Mouse (Mus musculus) regulatory T cell (primary cell): ENCODE measurements around the gene Kif21a.

ENCODE experiments used
- in situ Hi-C: fragments of 300-600 bp; cut with MboI, MseI; formaldehyde crosslinking; loops from one replicate; pipeline ENCODE4 v1.15.1; 2025; ENCODE audit warnings: high pct_unique_total_duplicates

The Kif21a gene

GRCm38 (mm10) chr15:91018161-91018860, 31.4 kb downstream of the Kif21a start:
- in situ Hi-C loops, result no loop called here

- in situ Hi-C loops, result no loop called here
These were observed 32.2 kb downstream of the Kif21a start for GRCm38 (mm10) chr15:91017261-91018160.

- in situ Hi-C loops, result no loop called here
These were observed 33.4 kb downstream of the Kif21a start for GRCm38 (mm10) chr15:91016366-91016765.

- in situ Hi-C loops, result no loop called here
These were observed 36.8 kb downstream of the Kif21a start for GRCm38 (mm10) chr15:91012793-91013580.

GRCm38 (mm10) chr15:91010218-91010617, 39.5 kb downstream of the Kif21a start:
- in situ Hi-C loops, result no loop called here

GRCm38 (mm10) chr15:91007123-91007830, 42.5 kb downstream of the Kif21a start:
- in situ Hi-C loops, result no loop called here

- in situ Hi-C loops, result no loop called here
These were observed 45.0 kb downstream of the Kif21a start for GRCm38 (mm10) chr15:91004726-91005125.

GRCm38 (mm10) chr15:91001037-91001616, 48.6 kb downstream of the Kif21a start:
- in situ Hi-C loops, result no loop called here

- in situ Hi-C loops, result no loop called here
These were observed 49.3 kb downstream of the Kif21a start for GRCm38 (mm10) chr15:91000280-91001036.

GRCm38 (mm10) chr15:90992871-90993270, 56.9 kb downstream of the Kif21a start:
- in situ Hi-C loops, result no loop called here

- in situ Hi-C loops, result no loop called here
These were observed 57.4 kb downstream of the Kif21a start for GRCm38 (mm10) chr15:90992388-90992787.

GRCm38 (mm10) chr15:90991843-90992242, 57.9 kb downstream of the Kif21a start:
- in situ Hi-C loops, result no loop called here

GRCm38 (mm10) chr15:90987714-90988250, 62.0 kb downstream of the Kif21a start:
- in situ Hi-C loops, result no loop called here

GRCm38 (mm10) chr15:90975914-90976313, 73.8 kb downstream of the Kif21a start:
- in situ Hi-C loops, result no loop called here

- in situ Hi-C loops, result no loop called here
These were observed 77.6 kb downstream of the Kif21a start for GRCm38 (mm10) chr15:90971914-90972767.

- in situ Hi-C loops, result no loop called here
These were observed 86.4 kb downstream of the Kif21a start for GRCm38 (mm10) chr15:90963320-90963719.

- in situ Hi-C loops, result no loop called here
These were observed 87.2 kb downstream of the Kif21a start for GRCm38 (mm10) chr15:90962548-90962947.

- in situ Hi-C loops, result no loop called here
These were observed 88.8 kb downstream of the Kif21a start for GRCm38 (mm10) chr15:90960831-90961554.
